Mouse (Mus musculus): ENCODE measurements at regions not wholly inside any gene's neighbourhood (a gene's known extent, or its start where the extent isn't known, plus 50 kb on each side); places are given as distances from the start of the nearest gene placed in this dataset.

DNA sequence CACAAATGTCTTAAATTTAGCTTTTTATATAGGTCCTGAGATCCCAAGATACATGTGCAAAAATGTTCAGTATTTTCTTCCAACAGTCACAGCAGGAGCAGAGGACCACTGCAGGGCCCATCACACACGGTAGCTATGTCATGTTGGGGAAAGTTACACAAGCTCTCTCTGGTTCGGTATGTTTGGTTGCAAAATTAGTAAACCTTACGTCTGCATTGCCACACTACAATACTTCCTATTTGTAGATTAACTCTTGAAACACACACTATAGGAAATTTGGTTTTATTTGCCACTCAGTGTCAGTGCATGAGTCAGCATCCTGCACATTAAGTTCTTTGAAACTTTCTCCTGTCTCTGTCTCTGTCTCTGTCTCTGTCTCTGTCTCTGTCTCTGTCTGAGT lies 82.0 kb downstream of the Cth start:
- ATAC-seq (replicated peaks; ENCODE audit: low FRiP score, low TSS enrichment, poor library complexity, severe bottlenecking), result no peak

DNA sequence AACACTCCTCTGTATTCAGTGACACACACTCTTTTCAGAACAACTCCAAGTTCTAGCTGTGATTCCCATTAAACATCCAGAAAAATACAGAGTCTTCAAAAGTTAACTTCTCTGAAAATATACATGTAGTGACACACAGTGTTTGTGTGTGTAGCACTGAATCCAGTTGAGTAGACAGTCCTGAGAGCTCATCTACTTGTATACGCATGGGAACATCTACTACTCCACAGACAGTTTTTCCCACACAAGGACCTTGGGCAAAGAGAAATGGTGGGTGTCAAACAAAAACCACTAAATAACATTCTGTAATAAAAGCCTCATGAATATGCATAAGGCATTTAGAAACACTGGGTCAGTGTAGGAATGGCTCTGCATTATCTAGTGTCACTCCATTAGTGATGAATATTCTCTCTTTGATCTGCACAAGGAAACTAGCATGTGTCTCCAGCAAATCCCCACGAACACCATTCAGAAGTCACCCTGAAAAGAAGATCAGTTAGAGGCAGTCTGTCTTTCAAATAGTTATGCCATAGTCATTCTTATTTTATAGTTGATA lies 83.6 kb downstream of the Cth start:
- no peak for ATAC-seq (replicated peaks; ENCODE audit: low FRiP score, low TSS enrichment, poor library complexity, severe bottlenecking)

DNA sequence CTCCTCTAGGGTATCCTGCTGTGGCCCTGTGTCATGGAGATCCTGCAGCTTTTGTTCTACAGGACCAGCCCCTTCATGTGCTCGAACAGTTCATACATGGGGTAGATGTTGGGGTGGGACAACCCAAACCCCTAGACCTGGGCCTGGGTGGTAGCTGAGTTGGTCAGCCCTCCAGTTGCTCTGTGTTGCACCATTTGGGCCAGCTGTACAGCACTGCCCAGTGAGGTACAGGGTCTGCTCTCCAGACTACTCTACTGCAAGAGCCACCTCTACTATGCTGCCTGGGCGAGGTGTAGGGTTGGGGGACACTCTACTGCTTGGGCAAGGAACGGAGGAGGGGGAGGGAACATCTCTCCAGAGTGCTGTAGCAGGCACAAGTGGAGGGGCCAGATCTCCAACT lies 120.6 kb downstream of the Cth start:
- no peak for ATAC-seq (replicated peaks; ENCODE audit: low FRiP score, low TSS enrichment, poor library complexity, severe bottlenecking)

- ATAC-seq (replicated peaks; ENCODE audit: low FRiP score, low TSS enrichment, poor library complexity, severe bottlenecking), result no peak
Observed at GRCm38 (mm10) chr3:157803356-157803755, 121.5 kb downstream of the Cth start.

DNA sequence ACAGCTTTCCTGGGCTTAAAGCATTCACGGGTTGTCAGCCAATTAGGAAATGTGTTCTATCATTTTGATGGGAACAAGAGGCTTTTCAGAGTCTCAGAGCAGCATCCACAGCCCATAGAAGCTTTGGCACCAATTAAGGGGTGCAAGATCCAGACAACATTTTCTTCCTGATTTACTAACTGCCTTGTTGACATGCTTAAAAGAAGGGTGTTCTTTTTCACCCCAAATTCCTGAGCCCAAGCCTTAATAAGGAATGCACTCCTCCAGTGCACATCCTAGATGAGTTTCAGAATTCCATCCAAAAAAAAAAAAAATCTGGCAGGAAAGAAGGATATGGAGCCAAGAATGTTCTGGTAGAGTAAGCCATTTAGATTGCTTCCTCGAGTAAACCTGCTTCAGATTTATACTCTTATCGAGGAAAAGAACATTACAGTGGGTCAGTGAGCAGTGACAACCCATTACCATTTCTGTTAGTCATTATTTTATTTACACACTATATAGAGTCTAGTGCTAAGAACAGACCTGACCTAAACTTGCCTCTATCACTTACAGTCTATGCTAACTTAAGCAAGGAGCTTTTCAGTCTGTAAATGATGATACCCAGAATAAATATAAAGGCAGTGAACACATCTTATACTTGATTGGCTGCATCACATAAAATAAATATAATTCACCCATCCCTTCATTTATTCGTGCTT lies 137.2 kb downstream of the Cth start:
- no peak for ATAC-seq (replicated peaks; ENCODE audit: low FRiP score, low TSS enrichment, poor library complexity, severe bottlenecking)

GRCm38 (mm10) chr3:157781071-157781470 lies 143.8 kb downstream of the Cth start:
- ATAC-seq (replicated peaks; ENCODE audit: low FRiP score, low TSS enrichment, poor library complexity, severe bottlenecking), result no peak

DNA sequence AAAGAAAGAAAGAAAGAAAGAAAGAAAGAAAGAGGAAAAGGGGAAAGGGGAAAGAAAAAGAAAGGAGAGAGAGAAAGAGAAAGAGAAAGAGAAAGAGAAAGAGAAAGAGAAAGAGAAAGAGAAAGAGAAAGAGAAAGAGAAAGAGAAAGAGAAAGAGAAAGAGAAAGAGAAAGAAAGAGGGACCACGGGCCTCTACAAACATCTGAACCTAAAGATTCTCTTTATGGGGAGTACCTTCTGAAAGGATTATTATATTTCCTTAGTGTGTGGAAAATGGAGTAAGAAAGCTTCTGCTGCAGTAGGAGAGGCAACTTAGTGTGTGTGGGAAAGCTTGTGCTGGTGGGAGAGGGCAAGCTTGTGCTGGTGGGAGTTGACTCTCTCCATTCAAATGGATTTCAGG lies 147.1 kb downstream of the Cth start:
- ATAC-seq (replicated peaks; ENCODE audit: low FRiP score, low TSS enrichment, poor library complexity, severe bottlenecking), result no peak

GRCm38 (mm10) chr3:157763487-157764199 lies 161.2 kb downstream of the Cth start:
- ATAC-seq (replicated peaks; ENCODE audit: low FRiP score, low TSS enrichment, poor library complexity, severe bottlenecking), result no peak

DNA sequence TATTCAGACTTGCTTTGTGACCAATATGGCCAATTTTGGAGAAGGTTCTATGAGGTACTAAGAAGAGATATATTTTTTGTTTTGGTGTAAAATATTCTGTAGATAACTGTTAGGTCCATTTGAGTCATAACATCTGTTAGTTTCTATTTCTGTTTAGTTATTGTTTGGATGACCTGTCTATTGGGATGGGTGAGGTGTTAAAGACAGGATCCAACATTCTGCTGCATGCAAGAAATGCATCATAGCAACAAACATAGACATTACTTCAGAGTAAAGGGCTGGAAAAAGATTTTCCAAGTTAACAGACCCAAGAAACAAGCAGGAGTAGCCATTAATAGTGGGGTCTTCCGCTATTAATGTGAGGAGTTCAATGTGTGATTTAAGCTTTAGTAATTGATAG lies 165.0 kb downstream of the Cth start:
- no peak for ATAC-seq (replicated peaks; ENCODE audit: low FRiP score, low TSS enrichment, poor library complexity, severe bottlenecking)

DNA sequence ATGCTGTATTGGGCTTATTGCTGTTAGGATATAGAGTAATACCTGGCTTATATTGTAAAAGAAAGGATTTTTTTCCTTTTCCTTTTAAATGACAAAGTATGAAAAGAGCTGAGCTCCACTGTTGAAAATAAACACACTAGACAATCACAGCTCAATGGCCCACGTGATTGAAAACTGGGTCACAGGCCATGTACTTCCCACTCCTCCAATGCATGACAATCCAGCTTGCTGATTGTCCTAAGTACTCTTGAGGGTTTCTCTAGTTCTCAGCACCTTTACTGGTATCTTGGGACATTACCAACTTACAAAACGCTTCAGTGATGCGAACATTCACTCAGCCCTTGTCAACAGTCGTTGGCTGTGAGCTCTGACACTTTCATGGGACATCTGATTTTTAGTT lies 170.1 kb downstream of the Cth start:
- ATAC-seq (replicated peaks; ENCODE audit: low FRiP score, low TSS enrichment, poor library complexity, severe bottlenecking), result no peak

DNA sequence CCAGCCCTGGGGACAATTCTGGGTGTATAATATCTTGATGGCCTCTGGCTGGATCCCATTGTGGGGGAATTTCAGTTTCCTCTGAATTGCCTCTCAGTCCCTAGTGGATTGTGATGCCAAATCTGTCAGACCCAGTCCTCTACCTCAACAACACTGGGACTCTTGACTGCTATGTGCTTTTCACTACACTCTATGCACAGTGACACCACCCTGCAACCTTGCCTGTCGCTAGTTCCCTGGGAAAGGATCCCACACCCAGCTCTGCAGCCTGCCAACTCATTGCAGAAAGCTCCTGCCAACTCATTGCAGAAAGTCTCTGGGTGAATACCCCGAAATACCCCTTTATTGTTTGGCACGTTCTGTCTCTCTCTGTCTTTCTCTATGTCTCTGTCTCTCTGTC lies 174.6 kb downstream of the Cth start:
- no peak for ATAC-seq (replicated peaks; ENCODE audit: low FRiP score, low TSS enrichment, poor library complexity, severe bottlenecking)

- no peak for ATAC-seq (replicated peaks; ENCODE audit: low FRiP score, low TSS enrichment, poor library complexity, severe bottlenecking)
Observed at GRCm38 (mm10) chr3:157748395-157749037, 176.4 kb downstream of the Cth start.

- no peak for ATAC-seq (replicated peaks; ENCODE audit: low FRiP score, low TSS enrichment, poor library complexity, severe bottlenecking)
Observed at GRCm38 (mm10) chr3:157743000-157743399, 176.3 kb downstream of the Ptger3 start.

DNA sequence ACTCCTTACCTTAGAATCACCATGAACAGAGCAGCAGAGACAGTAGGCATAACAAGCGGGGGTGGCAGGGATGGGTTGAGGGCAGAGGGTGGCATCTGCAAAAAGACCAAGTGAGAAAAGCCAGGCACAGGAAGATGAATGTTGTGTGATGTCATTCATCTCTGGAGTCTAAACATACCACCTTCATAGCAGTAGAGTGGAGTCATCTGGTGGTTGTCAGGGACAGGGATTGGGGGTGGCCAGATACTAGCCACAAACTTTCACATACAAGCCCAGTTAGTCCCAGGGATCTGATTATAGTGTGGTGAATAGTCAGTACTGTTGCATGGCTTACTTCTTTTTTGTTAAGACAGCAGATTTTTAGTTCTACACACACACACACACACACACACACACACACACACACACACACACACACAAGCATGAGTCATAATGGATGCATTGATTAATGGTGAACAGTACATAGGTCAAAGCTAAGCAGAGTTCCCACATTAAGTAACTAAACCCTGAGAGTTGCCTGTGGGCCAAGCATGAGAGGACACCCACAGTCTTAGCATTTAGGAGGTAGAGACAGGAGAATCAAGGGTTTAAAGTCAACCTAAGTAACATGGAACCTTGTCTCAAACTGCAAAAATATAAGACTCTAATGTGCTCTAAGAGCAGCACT lies 173.1 kb downstream of the Ptger3 start:
- no peak for ATAC-seq (replicated peaks; ENCODE audit: low FRiP score, low TSS enrichment, poor library complexity, severe bottlenecking)

- ATAC-seq (replicated peaks; ENCODE audit: low FRiP score, low TSS enrichment, poor library complexity, severe bottlenecking), result no peak
Observed at GRCm38 (mm10) chr3:157732136-157732940, 165.6 kb downstream of the Ptger3 start.

GRCm38 (mm10) chr3:157729711-157730367 lies 163.1 kb downstream of the Ptger3 start:
- no peak for ATAC-seq (replicated peaks; ENCODE audit: low FRiP score, low TSS enrichment, poor library complexity, severe bottlenecking)

DNA sequence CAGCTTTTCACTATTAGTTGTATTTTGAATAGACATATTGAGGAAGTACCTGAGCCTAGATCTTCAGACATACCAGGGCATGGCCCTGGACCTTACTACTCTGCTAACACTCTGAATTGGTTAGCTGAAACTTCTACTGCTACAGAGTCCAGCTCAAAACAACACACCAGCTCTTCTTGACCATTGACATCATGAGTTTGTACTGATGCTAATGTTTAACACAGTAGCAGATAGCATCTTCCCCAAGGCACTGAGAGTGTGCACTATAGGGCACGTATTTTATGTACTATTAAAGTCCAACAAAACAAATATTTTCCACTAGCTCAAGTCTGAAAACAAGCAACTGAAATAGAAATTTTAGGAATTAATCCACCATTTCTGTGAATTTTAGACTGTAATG lies 157.8 kb downstream of the Ptger3 start:
- no peak for ATAC-seq (replicated peaks; ENCODE audit: low FRiP score, low TSS enrichment, poor library complexity, severe bottlenecking)

- no peak for ATAC-seq (replicated peaks; ENCODE audit: low FRiP score, low TSS enrichment, poor library complexity, severe bottlenecking)
Observed at GRCm38 (mm10) chr3:157723184-157723583, 156.5 kb downstream of the Ptger3 start.

Measured in megakaryocyte-erythroid progenitor cell, adult 5-6 weeks (primary cell).